9 mouse cellular contexts compared by ENCODE assay signal in the genomic region with DNA sequence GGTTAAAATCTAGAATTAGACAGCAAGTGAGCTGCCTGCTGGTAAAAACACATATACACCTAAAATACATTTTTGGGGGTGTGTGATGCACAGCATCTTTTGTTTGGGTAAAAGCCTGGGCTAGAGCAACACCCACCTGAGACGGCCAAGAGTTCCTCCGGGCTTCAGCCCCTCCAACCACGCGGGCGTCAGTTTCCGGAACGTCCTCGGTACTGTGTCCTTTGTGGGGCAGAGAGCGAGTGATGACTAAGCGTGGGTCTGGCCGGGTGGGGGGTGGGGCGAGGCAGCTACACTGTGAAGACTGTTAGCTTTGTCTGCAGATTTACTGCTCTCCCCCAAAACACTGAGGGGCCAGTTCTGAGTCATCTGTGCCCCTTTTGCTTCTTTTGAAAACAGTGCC. TPM values are rescaled to one million over a fixed set of nuclear protein-coding genes. Genes with fewer than 3 reads are reported as not detected.
DNase-seq lines count a peak whose midpoint lies in the region; ATAC-seq and TF ChIP-seq lines count a peak whose summit lies in the region.
"Had no signal": no experiment of that assay in that cellular context is flagged by ENCODE, and none has a peak within 500 bp of the region (broad histone marks: within the 10 kb centered on the region; RNA-seq: fewer than 3 reads in every experiment).

No protein-coding gene starts in this region.

- H3K27me3 ChIP-seq in kidney, embryonic 15.5 days: peaks cover 9% of the 10 kb centered on the region; the same call in 1 of the 2 replicates
- no peaks in the 10 kb centered on the region for H3K27me3 ChIP-seq in kidney, adult 2 months (replicated peaks; ENCODE audit: control insufficient read depth, insufficient read depth, low read length)
- no peaks in the 10 kb centered on the region for H3K27me3 ChIP-seq in intestine, embryonic 16.5 days (replicated peaks; ENCODE audit: control insufficient read depth, insufficient read depth, low read length)
- no peaks in the 10 kb centered on the region for H3K27me3 ChIP-seq in stomach, embryonic 14.5 days (ENCODE audit: control insufficient read depth, insufficient read depth, low read length)
- H3K27me3 ChIP-seq in forebrain, postnatal 0 days (ENCODE audit: insufficient read depth, low read length): no peaks in the 10 kb centered on the region

- no peak for ATAC-seq in kidney, embryonic 15.5 days (replicated peaks; ENCODE audit: low FRiP score)
- ATAC-seq in activated CD4-positive, CD25-positive, alpha-beta regulatory T cell, adult 4 months: peak; percentile 53
- ATAC-seq in intestine, embryonic 16.5 days: peak; percentile 41; the same call in 1 of the 2 replicates
- ATAC-seq in stomach, embryonic 14.5 days (ENCODE audit: insufficient number of reproducible peaks, insufficient read depth, low FRiP score, low read depth): no peak
- no peak for ATAC-seq in forebrain, postnatal 0 days

- no peak for DNase-seq in kidney, adult 2 months
- DNase-seq in layer of hippocampus, postnatal 10 days (ENCODE audit: low spot score in 2 of 2): no peak
- DNase-seq in cerebellum, adult 8-10 months: no peak
- no peak for DNase-seq in forebrain, postnatal 0 days

- TF ChIP-seq POLR2A in kidney, adult 2 months (IDR thresholded peaks at IDR 0.05; ENCODE audit: low read depth, low read length): no peak

- H3K27ac ChIP-seq in kidney, embryonic 15.5 days: no peak overlapping the region
- no peak overlapping the region for H3K27ac ChIP-seq in kidney, adult 2 months (ENCODE audit: insufficient read depth, low read depth, low read length)
- H3K27ac ChIP-seq in intestine, embryonic 16.5 days (ENCODE audit: low read length): no peak overlapping the region
- H3K27ac ChIP-seq in stomach, embryonic 14.5 days (ENCODE audit: low read length): no peak overlapping the region
- no peak overlapping the region for H3K27ac ChIP-seq in forebrain, postnatal 0 days (ENCODE audit: low read depth, low read length)
- H3K27ac ChIP-seq: hindbrain, embryonic 13.5 days had no signal

- no peak overlapping the region for H3K4me3 ChIP-seq in kidney, embryonic 15.5 days (replicated peaks)
- H3K4me3 ChIP-seq in kidney, adult 2 months (ENCODE audit: insufficient read depth, low read depth, low read length): no peak overlapping the region
- H3K4me3 ChIP-seq in intestine, embryonic 16.5 days (ENCODE audit: low read length): peak overlapping the region; percentile 11; the same call in 1 of the 2 replicates
- no peak overlapping the region for H3K4me3 ChIP-seq in stomach, embryonic 14.5 days (ENCODE audit: low read depth, low read length)
- H3K4me3 ChIP-seq in forebrain, postnatal 0 days (ENCODE audit: low read depth, low read length): no peak overlapping the region
- H3K4me3 ChIP-seq: hindbrain, embryonic 13.5 days had no signal

- no peak for TF ChIP-seq CTCF in kidney, adult 2 months (conservative IDR thresholded peaks at IDR 0.05; ENCODE audit: insufficient read depth, insufficient read length, low read depth, low read length)
- TF ChIP-seq CTCF in forebrain, postnatal 0 days (IDR thresholded peaks at IDR 0.05; ENCODE audit: low read depth): no peak

- peaks cover 14% of the 10 kb centered on the region for H3K4me1 ChIP-seq in kidney, embryonic 15.5 days
- peaks cover 4% of the 10 kb centered on the region; the same call in 1 of the 2 replicates for H3K4me1 ChIP-seq in kidney, adult 2 months (ENCODE audit: control insufficient read depth, insufficient read depth, low read length)
- peaks cover 8% of the 10 kb centered on the region for H3K4me1 ChIP-seq in intestine, embryonic 16.5 days (ENCODE audit: control insufficient read depth, insufficient read depth, low read length)
- peaks cover 6% of the 10 kb centered on the region for H3K4me1 ChIP-seq in stomach, embryonic 14.5 days (ENCODE audit: control insufficient read depth, insufficient read depth, low read length)
- no peaks in the 10 kb centered on the region for H3K4me1 ChIP-seq in forebrain, postnatal 0 days (ENCODE audit: insufficient read depth)

- peak overlapping the region; percentile 33 for H3K4me2 ChIP-seq in kidney, embryonic 15.5 days
- no peak overlapping the region for H3K4me2 ChIP-seq in intestine, embryonic 16.5 days (ENCODE audit: low read depth, low read length)
- 0 out of 2 replicates have a peak overlapping the region, but pooled peaks have one; percentile 16 for H3K4me2 ChIP-seq in stomach, embryonic 14.5 days (replicated peaks; ENCODE audit: low read depth, low read length)
- H3K4me2 ChIP-seq in forebrain, postnatal 0 days (ENCODE audit: low read depth): no peak overlapping the region
- H3K4me2 ChIP-seq: hindbrain, embryonic 13.5 days had no signal

- H3K9me3 ChIP-seq in kidney, embryonic 15.5 days (replicated peaks): peaks cover 10% of the 10 kb centered on the region
- peaks cover 6% of the 10 kb centered on the region for H3K9me3 ChIP-seq in intestine, embryonic 16.5 days (ENCODE audit: control insufficient read depth, low read length)
- peaks cover 11% of the 10 kb centered on the region for H3K9me3 ChIP-seq in stomach, embryonic 14.5 days (ENCODE audit: control insufficient read depth, low read depth, low read length)
- peaks cover 4% of the 10 kb centered on the region; the same call in 1 of the 2 replicates for H3K9me3 ChIP-seq in forebrain, postnatal 0 days (ENCODE audit: low read length)

- WGBS in kidney, embryonic 15.5 days: 18% methylated on average over 12 of the region's 12 CpGs
- 26% methylated on average over 12 of the region's 12 CpGs for WGBS in kidney, adult 2 months
- 22% methylated on average over 12 of the region's 12 CpGs for WGBS in intestine, embryonic 16.5 days
- 29% methylated on average over 12 of the region's 12 CpGs for WGBS in stomach, embryonic 14.5 days
- WGBS in forebrain, postnatal 0 days: 52% methylated on average over 12 of the region's 12 CpGs

- no peaks in the 10 kb centered on the region for H3K36me3 ChIP-seq in kidney, embryonic 15.5 days
- no peaks in the 10 kb centered on the region for H3K36me3 ChIP-seq in kidney, adult 2 months (ENCODE audit: control insufficient read depth, insufficient read depth, low read length)
- no peaks in the 10 kb centered on the region for H3K36me3 ChIP-seq in intestine, embryonic 16.5 days (ENCODE audit: control insufficient read depth, insufficient read depth, low read length)
- H3K36me3 ChIP-seq in stomach, embryonic 14.5 days (ENCODE audit: control insufficient read depth, insufficient read depth, low read length): no peaks in the 10 kb centered on the region
- H3K36me3 ChIP-seq in forebrain, postnatal 0 days (ENCODE audit: insufficient read depth): no peaks in the 10 kb centered on the region
- H3K36me3 ChIP-seq: hindbrain, embryonic 13.5 days had no signal

- no peak overlapping the region for H3K9ac ChIP-seq in kidney, embryonic 15.5 days
- peak overlapping the region; percentile 38; the same call in 1 of the 2 replicates for H3K9ac ChIP-seq in intestine, embryonic 16.5 days (ENCODE audit: low read depth, low read length)
- no peak overlapping the region for H3K9ac ChIP-seq in stomach, embryonic 14.5 days (replicated peaks; ENCODE audit: low read depth, low read length)
- H3K9ac ChIP-seq in forebrain, postnatal 0 days: no peak overlapping the region
- H3K9ac ChIP-seq: hindbrain, embryonic 13.5 days had no signal

RNA-seq across cellular contexts. Expression of gene Cela1, which starts 0.7 kb away (rescaled TPM):
- 16.5 and 18.3 TPM in 2 replicates for polyA plus RNA-seq in kidney, embryonic 15.5 days (2015; fragmentation: Nextera tagmentation; extraction: Ambion mirVana)
- 418 and 456 TPM in 2 replicates for polyA plus RNA-seq in kidney, adult 2 months (2012; rRNA removed)
- 10 to 100 TPM in 1 of 2 experiments, 1 to 10 TPM in 1; 6.7 to 10.3 TPM for polyA plus RNA-seq in activated CD4-positive, CD25-positive, alpha-beta regulatory T cell, adult 4 months (2017; shearing (Covaris generic))
- 180 and 240 TPM in 2 replicates for polyA plus RNA-seq in intestine, embryonic 16.5 days (2015; fragmentation: Nextera tagmentation; extraction: Ambion mirVana)
- polyA plus RNA-seq in stomach, embryonic 14.5 days (2014; fragmentation: Nextera tagmentation; extraction: Ambion mirVana): 6.2 and 25.7 TPM in 2 replicates
- 1 to 10 TPM in 1 of 2 experiments, under 1 TPM in 1; 0.87 to 1.7 TPM for total RNA-seq in layer of hippocampus, postnatal 10 days (2021)
- 0.62 and 5.1 TPM in 2 replicates for total RNA-seq in forebrain, postnatal 0 days (2014; rRNA removed)
- polyA plus RNA-seq in forebrain, postnatal 0 days (2015; fragmentation: Nextera tagmentation; extraction: Ambion mirVana): 0.81 and 1.2 TPM in 2 replicates

RNA-seq across cellular contexts. Expression of gene Bin2, which starts 17.6 kb away (rescaled TPM):
- polyA plus RNA-seq in kidney, embryonic 15.5 days (2015; fragmentation: Nextera tagmentation; extraction: Ambion mirVana): 2.6 and 3.2 TPM in 2 replicates
- polyA plus RNA-seq in kidney, adult 2 months (2012; rRNA removed): 1.7 and 4.7 TPM in 2 replicates
- polyA plus RNA-seq in activated CD4-positive, CD25-positive, alpha-beta regulatory T cell, adult 4 months (2017; shearing (Covaris generic)): 100 to 1,000 TPM; 348 to 423 TPM
- polyA plus RNA-seq in intestine, embryonic 16.5 days (2015; fragmentation: Nextera tagmentation; extraction: Ambion mirVana): 8.0 and 9.2 TPM in 2 replicates
- 3.2 and 6.6 TPM in 2 replicates for polyA plus RNA-seq in stomach, embryonic 14.5 days (2014; fragmentation: Nextera tagmentation; extraction: Ambion mirVana)
- 1 to 10 TPM; 3.9 to 4.8 TPM for total RNA-seq in layer of hippocampus, postnatal 10 days (2021)
- 1.4 and 1.6 TPM in 2 replicates for total RNA-seq in forebrain, postnatal 0 days (2014; rRNA removed)
- 0.58 and 1.4 TPM in 2 replicates for polyA plus RNA-seq in forebrain, postnatal 0 days (2015; fragmentation: Nextera tagmentation; extraction: Ambion mirVana)

RNA-seq across cellular contexts. Expression of gene Galnt6, which starts 42.2 kb away (rescaled TPM):
- polyA plus RNA-seq in kidney, embryonic 15.5 days (2015; fragmentation: Nextera tagmentation; extraction: Ambion mirVana): 1.0 and 2.4 TPM in 2 replicates
- polyA plus RNA-seq in kidney, adult 2 months (2012; rRNA removed): 0.24 and 1.2 TPM in 2 replicates
- polyA plus RNA-seq in activated CD4-positive, CD25-positive, alpha-beta regulatory T cell, adult 4 months (2017; shearing (Covaris generic)): 10 to 100 TPM; 52.5 to 78.9 TPM
- polyA plus RNA-seq in intestine, embryonic 16.5 days (2015; fragmentation: Nextera tagmentation; extraction: Ambion mirVana): 7.6 and 8.8 TPM in 2 replicates
- 3.0 and 3.3 TPM in 2 replicates for polyA plus RNA-seq in stomach, embryonic 14.5 days (2014; fragmentation: Nextera tagmentation; extraction: Ambion mirVana)
- under 1 TPM; 0.49 to 0.87 TPM for total RNA-seq in layer of hippocampus, postnatal 10 days (2021)
- total RNA-seq in forebrain, postnatal 0 days (2014; rRNA removed): 0.77 and 1.5 TPM in 2 replicates
- 0.24 and 0.47 TPM in 2 replicates for polyA plus RNA-seq in forebrain, postnatal 0 days (2015; fragmentation: Nextera tagmentation; extraction: Ambion mirVana)

RNA-seq across cellular contexts. Expression of gene Smagp, which starts 50.2 kb away (rescaled TPM):
- polyA plus RNA-seq in kidney, embryonic 15.5 days (2015; fragmentation: Nextera tagmentation; extraction: Ambion mirVana): 30.0 and 33.1 TPM in 2 replicates
- 160 and 163 TPM in 2 replicates for polyA plus RNA-seq in kidney, adult 2 months (2012; rRNA removed)
- polyA plus RNA-seq in activated CD4-positive, CD25-positive, alpha-beta regulatory T cell, adult 4 months (2017; shearing (Covaris generic)): not detected
- 47.9 and 51.3 TPM in 2 replicates for polyA plus RNA-seq in intestine, embryonic 16.5 days (2015; fragmentation: Nextera tagmentation; extraction: Ambion mirVana)
- 33.3 and 36.8 TPM in 2 replicates for polyA plus RNA-seq in stomach, embryonic 14.5 days (2014; fragmentation: Nextera tagmentation; extraction: Ambion mirVana)
- 1 to 10 TPM; 1.7 to 4.1 TPM for total RNA-seq in layer of hippocampus, postnatal 10 days (2021)
- total RNA-seq in forebrain, postnatal 0 days (2014; rRNA removed): 2.3 and 6.2 TPM in 2 replicates
- 3.9 TPM in 2 replicates for polyA plus RNA-seq in forebrain, postnatal 0 days (2015; fragmentation: Nextera tagmentation; extraction: Ambion mirVana)

Comparison
In these comparisons a context has a peak if more than half of its experiments do, and no peak if none do; other contexts are left out.
1. ATAC-seq: peak in activated CD4-positive, CD25-positive, alpha-beta regulatory T cell, adult 4 months (single experiment) and intestine, embryonic 16.5 days (single experiment); none in kidney, embryonic 15.5 days (single experiment), stomach, embryonic 14.5 days (single experiment) and forebrain, postnatal 0 days (single experiment).
2. H3K4me2 ChIP-seq: peak in kidney, embryonic 15.5 days (single experiment) and stomach, embryonic 14.5 days (single experiment); none in intestine, embryonic 16.5 days (single experiment) and forebrain, postnatal 0 days (single experiment).
3. RNA of gene Bin2, which starts 17.6 kb away (polyA plus RNA-seq): 348 to 423 TPM in activated CD4-positive, CD25-positive, alpha-beta regulatory T cell, adult 4 months; 8.0 to 9.2 TPM in intestine, embryonic 16.5 days, 3.2 to 6.6 TPM in stomach, embryonic 14.5 days, 1.7 to 4.7 TPM in kidney, adult 2 months, 2.6 to 3.2 TPM in kidney, embryonic 15.5 days and 0.58 to 1.4 TPM in forebrain, postnatal 0 days; every median in the first group is over 10 times any median in the second.